Mouse (Mus musculus): ENCODE measurements at regions not wholly inside any gene's neighbourhood (a gene's known extent, or its start where the extent isn't known, plus 50 kb on each side); places are given as distances from the start of the nearest gene placed in this dataset.

DNA sequence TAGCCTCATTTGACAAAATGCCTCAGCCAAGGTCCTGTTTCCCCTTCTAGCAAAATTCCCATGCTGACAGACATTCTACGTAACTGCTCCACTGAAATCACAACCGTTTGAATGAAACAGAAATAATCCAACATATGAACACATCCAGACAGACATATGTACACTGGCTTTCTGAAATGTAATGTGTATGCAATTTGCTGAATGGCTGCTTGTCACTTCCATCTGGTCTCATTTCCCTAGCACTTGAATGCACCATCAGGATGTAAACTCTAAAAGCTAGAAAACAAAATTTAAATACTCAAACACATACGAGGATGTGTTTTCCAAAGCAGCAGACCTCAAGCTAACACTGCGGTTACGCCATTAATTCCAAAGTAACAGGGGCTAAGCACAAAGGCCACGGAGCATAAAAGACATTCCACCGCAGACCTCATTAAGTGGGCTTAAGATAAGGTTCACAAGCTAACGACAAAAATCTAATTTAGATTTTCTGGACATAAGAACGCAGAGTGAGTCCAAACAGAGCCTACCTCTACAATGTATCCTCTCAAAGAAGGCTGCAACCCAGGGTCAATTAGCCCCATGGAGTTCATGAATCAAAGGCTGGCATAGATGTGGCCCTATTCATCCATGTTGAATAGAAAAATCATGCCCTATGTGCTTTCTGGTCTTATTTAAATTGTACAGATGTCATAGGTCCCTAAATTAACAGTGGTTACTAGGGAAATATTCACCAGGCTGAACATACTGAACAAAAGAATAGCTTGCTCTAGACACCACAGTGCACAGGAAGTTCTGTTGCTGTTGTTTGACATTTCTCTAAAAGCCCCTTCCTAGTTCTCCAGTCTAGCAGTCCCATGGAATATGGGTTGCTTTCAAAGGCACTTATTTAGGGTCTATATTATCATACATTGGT lies 630.5 kb downstream of the Nedd1 start:
- no peak for DNase-seq (ENCODE audit: low read depth, low spot score)

DNA sequence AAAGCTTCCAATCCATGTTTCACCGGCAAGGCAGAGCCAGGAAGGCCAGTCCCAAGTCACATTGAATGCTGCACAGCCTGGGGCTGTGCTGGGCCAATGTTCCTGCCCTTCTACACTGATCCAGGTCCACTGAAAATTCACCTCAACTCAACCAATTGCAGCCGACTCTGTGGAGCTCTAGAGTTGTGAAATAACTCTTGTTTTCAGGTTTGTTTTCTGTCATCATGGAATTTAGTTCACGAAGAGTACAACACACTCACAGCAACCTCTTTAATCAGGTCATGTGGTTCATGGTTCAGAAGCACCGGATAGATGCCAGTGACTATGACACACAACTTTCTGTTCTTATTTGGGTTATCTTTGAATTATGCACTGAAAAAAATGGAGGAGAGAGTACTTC lies 640.1 kb downstream of the Nedd1 start:
- DNase-seq (ENCODE audit: low read depth, low spot score), result no peak

DNA sequence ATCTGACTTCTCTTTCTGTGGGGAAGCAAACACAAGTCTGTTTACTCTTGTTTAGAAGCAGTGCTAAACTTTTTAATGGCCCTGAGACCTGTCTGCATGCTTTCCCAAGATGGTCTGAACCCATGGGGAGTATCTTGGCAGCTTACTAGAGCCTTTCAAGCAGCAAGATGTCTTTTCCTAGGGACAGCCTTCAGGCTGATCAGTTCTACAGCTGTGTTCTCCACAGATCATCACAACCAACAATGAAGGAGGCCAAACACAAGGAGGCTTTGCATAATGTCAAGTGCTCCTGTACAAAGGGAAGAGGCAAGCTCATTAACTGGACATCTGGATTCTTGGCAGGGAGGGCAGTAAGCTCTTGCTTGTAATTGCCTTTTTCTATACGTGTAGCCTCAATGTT lies 641.0 kb downstream of the Nedd1 start:
- no peak for DNase-seq (ENCODE audit: low read depth, low spot score)

DNA sequence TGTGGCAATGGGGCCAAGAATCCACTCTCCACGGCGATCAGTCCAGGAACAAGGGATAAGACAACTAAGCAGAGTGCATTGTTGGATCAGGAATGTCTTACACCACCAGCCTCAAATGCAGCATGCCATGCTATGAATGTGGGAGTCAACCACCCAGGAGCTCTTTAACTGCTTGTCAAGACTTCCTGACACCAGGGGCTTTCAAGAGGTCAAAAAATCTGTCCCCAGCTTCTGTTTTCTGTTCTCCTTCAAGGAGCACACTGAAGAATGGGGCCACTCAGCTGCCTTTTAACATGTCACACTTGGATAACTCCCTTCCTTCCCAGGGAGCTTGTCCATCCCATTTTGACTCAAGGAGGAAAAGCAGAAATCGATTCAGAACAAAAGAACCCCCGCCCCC lies 642.8 kb downstream of the Nedd1 start:
- no peak for DNase-seq (ENCODE audit: low read depth, low spot score)

DNA sequence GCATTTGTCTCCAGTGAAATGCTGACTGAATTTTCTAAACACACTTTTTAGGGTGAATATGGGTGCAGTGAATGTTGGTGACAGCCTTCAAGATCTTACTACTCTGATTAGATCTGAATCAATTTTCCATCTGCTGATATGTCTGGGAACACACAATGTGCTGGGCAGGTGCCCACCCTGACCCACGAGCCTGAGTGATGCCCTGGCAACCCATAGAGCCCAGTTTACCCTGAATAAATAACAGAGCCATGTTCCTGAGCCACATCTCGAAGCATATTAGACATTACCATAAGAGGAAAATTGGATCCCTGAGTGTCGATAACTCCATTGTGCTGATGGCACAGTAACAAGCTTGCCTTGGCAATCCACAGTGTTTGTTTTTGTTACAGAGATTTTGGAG lies 644.9 kb downstream of the Nedd1 start:
- DNase-seq (ENCODE audit: low read depth, low spot score), result no peak

DNA sequence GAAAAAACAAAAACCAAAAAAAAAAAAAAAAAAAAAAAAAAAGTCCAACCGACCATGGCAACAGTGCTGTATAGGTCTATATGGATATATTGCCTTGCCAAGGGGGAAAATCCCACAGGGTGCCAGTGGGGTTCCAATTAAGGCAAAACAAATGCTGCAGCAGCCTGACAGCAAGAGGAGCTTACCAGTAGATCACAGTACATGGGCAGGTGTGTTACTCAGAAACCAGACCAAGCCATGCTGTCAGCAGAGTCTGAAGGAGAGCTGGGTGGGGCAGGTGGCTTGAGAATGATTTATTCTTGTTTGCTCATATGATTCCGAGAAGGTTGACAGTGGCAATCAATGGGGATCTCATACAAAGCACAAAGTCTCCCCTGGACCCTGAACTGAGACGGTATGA lies 645.5 kb downstream of the Nedd1 start:
- DNase-seq (ENCODE audit: low read depth, low spot score), result no peak

DNA sequence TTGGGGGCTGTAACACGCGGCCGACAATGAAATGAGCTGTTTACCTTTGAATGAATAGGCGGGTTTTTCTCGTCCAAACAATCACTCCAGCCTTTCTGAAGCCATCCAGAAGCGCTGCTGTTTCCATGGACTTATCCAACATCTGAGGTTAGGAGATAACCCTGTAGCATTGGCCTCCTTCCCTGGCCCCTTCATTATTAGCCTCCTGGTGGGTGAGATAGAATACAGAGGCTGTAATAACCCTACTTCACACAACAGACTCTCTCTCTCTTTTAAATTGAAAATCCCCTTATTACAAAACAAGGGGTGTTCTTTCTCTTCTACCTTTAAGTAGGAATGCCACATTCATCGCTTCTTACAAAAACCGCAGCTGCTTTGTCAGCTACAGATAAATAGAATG lies 646.8 kb downstream of the Nedd1 start:
- no peak for DNase-seq (ENCODE audit: low read depth, low spot score)

DNA sequence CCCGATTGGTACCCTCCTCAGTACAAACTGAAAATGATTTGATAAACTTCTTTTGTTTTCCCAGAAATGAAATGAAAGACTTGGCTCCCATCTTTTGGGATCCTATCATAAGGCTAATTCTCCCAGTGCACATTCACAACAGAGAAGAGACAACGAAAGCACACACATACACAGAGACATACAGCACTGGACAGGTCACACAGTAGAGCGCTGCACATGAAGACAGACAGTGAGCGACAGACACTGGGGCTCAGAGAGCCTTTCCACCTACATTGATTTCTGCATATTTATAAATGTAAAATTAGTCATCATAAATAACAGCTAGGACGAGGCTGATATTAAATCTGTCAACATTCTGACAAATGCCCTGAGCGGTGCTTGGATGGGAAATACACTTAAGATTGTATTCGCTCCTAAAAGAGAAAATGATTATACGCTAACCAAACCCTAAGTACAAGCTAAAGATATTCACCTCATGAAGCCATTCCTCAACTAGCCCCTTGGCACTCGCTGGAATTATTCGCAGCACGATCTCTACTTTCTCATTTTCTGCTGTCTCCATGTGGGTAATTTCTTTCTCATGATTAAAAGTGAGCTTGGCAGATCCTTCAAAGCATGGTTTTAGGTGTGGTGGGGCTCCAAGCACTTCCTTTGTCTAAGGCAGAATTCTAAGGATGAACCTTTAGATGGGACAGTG lies 647.4 kb downstream of the Nedd1 start:
- DNase-seq (ENCODE audit: low read depth, low spot score), result no peak

DNA sequence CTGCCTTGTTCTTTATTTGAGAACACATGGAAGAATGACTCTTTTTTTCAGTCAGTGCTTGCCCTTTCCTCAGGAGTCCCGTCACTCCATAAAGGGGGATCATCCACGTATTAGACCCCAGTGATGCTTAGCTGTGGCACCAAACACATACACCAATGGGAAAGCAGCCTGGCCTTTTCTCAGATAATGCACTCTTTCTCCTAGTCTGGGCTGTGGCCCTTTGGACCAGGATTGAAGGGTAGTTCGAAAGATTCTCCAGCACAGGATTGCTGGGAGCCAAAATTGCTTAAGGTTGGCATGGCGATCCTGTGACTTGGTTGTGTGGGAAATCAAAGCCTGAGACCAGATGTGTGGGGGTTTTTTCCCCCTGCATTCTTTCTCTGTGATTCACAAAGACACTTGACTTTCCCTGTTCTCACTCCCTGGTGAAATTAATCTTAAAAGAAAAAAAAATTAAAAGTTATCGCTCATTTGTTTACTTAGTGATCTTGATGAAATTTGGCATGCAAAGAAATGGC lies 648.3 kb downstream of the Nedd1 start:
- no peak for DNase-seq (ENCODE audit: low read depth, low spot score)

DNA sequence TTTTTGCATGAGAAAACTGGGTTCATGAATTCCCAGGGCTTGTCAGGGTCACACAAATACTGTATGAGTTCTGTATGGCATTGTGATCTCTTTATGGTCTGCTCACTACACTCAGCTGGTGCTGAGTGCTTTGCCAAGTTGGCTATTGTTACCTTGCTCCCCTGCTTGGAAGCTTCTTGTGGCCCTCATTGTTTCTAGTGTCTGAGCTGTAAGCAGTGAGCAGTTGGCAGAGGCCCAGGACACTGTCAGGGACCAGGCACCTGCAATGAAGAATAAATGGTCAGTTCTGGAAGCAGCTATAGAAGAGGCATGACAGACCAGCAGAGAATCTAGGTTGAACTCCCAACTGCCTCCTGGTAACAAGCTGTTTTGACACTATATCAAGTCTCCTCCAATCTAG lies 677.4 kb downstream of the Nedd1 start:
- DNase-seq (ENCODE audit: low read depth, low spot score), result peak; percentile 37

DNA sequence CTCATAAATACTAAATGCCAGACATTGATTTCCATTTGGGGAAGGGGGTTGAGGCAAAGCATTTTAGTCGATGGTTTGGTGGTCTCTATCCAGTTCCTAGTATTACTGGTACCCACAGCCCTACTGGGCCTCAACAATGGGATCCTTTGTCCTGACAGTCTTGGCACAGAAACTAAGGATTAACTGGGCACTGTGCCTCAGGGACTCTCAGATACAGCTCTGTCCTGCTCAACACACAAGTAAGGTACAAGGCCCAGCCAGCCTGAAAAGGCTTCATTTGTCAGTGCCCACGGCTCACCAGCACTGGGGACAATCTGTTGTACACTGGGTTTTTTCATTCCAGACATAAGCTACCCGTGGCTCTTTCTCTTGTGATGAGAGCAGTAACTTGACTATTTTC lies 686.0 kb downstream of the Nedd1 start:
- peak; percentile 39 for DNase-seq (ENCODE audit: low read depth, low spot score)

DNA sequence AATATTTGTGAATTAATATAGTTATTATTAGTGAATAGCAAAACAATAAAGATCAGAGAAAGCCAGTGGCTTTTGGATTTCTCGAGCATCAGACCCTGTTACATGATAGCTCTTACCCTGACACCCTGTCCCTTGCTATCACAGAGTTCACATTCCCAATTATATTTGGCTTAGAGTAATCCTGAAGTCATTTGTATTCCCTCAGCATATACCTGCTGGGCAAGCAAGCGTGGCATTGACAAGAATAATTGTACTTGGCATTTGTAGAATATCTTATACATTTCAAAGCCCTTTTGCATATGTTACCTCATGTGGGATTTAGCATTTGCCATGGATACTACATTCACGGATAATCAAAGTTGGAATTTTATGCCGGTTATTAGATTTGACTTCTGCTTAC lies 692.0 kb downstream of the Nedd1 start:
- DNase-seq (ENCODE audit: low read depth, low spot score), result no peak

DNA sequence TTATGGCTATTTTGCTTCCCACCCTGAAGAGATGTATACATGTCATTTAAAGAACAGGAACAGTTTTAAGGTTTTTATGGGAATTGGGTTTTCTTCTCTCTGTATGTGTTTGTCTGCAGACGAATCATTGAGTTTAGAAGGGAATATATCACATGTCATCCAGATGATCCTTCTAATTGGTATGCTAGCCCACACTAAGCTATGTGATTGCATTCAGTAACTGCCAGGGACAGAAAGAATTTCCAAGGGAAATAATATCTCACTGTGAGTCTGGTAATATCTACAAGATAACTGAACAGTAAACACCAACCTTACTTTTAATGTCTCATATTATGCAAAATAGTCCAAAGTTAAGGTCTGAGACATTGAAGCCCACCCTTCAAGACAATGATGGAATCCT lies 698.0 kb downstream of the Nedd1 start:
- DNase-seq (ENCODE audit: low read depth, low spot score), result no peak

DNA sequence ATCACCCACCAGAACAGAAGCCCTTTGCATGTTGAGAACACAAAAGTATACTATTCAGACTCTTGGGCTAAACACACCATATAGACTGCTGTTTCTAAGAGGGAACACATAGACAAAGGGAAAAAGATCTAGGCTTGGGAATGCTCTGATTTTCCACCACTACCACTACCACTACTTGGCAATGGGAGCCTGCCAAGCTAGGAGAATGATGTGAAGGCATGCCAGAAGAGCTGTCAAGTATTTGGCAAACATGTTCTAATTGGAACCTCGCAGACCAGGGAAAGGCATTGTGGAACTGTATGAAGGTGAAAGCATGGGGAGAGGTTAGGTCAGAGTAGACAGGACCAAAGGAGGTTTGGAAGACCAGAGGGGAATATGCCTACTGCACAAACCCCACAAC lies 701.2 kb downstream of the Nedd1 start:
- DNase-seq (ENCODE audit: low read depth, low spot score), result no peak

DNA sequence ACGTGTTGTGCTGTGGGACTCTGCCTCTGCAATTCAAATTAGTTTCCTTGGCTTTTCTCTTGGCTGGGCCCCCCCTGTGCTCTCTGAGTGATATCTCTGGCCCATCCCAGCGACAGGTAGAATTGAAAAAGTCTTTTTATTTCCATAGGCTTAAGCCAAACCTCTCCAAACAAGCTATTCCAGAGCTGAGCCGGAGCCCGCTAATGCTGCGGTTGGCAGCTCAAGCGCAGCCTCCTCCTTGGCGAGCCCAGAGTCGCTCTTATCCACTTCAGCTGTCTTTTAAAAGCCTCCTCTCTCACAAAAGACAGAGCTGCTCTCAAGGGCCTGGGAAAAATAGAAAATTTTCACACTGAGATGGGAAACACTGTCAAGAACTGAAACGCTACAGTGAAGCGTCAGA lies 712.7 kb downstream of the Nedd1 start:
- DNase-seq (ENCODE audit: low read depth, low spot score), result peak; percentile 24

DNA sequence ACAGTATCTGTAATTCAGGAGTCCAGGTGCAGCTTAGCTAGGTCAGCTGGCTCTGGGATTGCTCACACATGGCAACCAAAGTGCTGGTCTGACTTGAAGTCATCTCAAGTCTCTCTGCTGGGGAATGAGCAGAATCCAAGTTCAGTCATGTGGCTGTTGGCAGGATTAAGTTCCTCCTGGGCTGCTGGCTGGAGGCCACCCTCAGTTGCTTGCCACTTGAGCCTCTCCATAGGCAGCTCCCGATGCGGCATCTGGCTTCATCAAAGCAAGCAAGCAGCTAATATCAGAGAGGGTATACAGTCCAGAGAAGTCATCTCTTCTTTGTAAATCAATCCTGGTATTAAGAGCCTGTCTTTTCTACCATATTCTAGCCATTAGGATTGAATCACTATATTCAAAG lies 714.3 kb downstream of the Nedd1 start:
- no peak for DNase-seq (ENCODE audit: low read depth, low spot score)

DNA sequence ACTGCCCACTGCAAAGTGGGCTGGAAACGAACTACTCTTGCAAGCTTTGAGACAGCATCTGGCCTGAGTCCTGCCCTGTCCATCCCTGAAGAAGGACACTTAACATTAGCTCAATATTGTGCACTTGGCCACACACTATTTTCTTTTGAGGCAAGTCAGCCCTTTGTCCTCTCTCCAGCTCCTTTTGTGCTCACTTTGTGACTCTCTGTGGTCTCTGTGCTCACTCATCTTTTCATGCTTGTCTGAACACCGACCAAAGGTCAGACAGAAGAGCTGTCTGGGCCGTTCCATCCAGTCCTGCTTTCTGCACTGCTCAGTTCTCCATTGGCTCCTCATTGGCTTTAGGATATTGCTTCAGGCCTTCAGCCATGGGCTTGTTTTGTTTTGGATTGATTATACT lies 715.8 kb downstream of the Nedd1 start:
- DNase-seq (ENCODE audit: low read depth, low spot score), result no peak

DNA sequence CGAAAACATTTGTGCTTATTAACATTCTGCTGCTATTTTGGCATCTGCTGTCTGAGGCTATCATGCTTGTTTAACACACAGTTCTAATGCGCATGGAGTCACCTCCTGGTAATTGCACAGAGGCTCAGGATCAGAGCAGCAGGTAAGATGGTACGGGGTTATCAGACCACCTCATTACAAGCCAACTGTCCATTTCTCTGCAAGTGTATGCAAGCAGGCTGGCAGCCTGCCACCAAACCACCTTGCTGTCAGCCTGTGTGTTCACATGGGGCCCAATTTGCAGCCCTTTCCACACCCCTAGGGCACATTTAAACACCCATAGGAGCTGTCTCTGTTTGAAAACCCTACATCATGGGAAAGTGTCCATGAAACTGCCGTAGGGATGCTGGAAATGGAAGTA lies 731.2 kb downstream of the Nedd1 start:
- DNase-seq (ENCODE audit: low read depth, low spot score), result no peak

DNA sequence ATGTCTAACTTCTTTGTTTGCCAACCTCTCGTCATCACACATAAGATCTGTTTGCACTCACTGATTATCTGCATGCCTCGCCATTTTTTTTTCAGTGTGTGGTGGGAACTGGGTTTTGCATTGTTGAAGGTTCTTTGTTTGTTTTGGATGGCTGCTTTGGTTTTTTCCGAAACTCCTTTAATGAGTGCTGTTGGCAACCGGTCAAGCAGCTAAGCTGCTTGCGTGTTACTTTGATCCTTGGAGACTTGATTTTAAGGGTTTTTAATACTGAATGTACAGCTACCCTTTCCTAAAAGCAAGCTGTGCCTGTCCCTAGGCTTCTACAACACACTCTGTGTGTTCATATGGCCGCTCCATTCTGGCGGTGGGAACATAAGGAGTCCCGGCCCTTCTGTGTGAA lies 733.9 kb downstream of the Nedd1 start:
- DNase-seq (ENCODE audit: low read depth, low spot score), result no peak

DNA sequence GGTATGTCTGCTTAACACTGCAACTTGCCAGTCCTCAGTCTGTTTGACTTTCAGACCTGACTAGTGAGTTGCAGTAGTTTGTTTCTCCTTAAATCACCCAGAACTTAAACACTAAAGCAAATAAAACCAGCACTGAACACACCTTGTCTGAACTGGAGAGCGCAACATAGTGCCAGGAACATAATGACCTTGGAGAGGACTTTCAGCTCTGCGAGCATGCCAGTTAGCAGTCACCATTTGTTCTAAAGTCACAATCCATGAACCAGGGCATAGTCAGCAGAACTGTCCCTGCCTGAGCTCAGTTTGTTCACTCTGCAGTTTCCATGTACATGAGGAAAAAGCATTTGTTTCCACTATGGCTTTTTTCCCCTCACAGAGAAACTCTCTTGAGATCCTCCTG lies 742.4 kb downstream of the Nedd1 start:
- no peak for DNase-seq (ENCODE audit: low read depth, low spot score)

DNA sequence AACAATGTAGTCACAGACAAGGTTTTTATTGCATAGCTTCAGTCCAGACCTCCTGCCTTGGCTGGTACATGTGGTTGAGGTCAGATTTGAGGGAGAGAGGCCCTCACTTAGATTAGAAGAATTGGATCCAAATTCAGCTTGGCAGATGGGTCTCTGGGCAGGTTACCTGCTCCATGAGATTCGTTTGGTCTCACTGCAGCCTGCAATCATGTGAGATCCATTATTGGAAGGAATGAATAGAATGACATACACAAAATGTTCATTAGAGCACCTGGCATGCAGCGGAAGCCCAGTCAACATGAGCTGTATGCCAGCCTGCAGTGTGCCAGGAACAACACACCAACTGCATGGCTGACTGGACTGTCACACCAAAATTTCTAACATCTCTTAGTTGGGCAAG lies 750.3 kb downstream of the Nedd1 start:
- DNase-seq (ENCODE audit: low read depth, low spot score), result no peak

DNA sequence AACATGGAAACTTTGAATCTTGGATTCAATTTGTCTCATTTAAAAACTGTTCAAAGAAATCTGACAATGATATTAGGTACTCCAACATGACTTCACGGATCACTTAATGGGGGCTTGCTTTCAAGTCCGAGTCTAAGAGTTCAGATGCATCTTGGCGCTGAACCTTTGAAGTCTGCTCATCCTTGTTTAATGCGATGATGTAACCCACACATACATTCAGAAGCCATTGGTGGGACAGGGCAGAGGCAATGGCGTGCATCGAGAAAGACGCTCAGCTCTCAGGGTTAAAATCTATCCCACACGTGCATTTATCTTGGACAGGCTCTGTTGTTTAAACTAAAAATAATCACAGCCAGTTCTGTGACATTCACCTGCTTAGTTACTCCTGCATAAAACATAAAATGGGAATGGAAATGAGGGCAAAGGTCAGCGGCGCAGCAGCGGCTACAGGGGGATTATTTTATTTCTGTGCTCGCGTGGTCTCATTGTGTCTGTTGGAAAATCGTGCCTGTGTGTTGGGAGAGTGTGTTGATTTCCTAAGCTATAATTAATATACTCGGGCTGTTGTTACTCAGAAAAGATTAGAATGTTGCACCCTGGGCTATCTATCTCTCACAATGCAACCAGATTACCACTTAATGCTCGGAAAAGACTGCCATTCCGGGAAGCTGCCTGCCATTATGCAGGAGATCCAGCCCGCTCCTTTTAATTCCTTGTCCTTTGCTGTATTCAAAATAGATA lies 754.5 kb downstream of the Nedd1 start:
- DNase-seq (ENCODE audit: low read depth, low spot score), result no peak
